23 mouse cellular contexts compared by ENCODE assay signal in the genomic region with DNA sequence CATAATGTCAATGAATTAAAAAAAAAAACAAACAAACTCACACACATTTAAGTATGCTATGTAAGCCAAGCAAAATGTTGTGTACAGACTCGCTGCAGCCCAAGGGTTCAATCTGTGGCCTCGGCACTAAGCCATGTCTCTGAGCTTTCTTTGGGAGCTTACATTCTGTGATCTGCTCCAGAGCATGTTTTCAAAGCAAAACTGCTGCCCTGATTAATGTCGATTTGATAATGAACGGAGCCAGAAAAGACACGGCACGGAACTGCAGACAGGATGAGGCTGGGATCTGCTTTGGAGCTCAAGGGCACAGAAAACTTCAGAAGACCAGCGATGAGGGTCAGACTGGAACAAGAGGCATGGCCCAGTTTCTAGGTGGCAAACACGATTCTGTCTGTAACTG.
DNase-seq lines count a peak whose midpoint lies in the region; ATAC-seq and TF ChIP-seq lines count a peak whose summit lies in the region.
"Had no signal": no experiment of that assay in that cellular context is flagged by ENCODE, and none has a peak within 500 bp of the region (broad histone marks: within the 10 kb centered on the region; RNA-seq: fewer than 3 reads in every experiment).

No protein-coding gene starts in this region.

- no peak overlapping the region for H3K27ac ChIP-seq in liver, adult 2 months (replicated peaks; ENCODE audit: insufficient read depth, low read depth, low read length)
- no peak overlapping the region for H3K27ac ChIP-seq in liver, embryonic 11.5 days (ENCODE audit: low read depth, low read length)
- H3K27ac ChIP-seq: embryonic facial prominence, embryonic 15.5 days; forebrain, embryonic 10.5 days; hindbrain, embryonic 10.5 days; hindbrain, postnatal 0 days; liver, embryonic 14.5 days; neural tube, embryonic 13.5 days had no signal

- H3K79me2 ChIP-seq in liver, adult 2 months (ENCODE audit: control insufficient read depth, insufficient read depth, low read length), result no peaks in the 10 kb centered on the region

- no peaks in the 10 kb centered on the region for H3K36me3 ChIP-seq in liver, adult 2 months (ENCODE audit: control insufficient read depth, insufficient read depth, low read length)
- H3K36me3 ChIP-seq in liver, embryonic 11.5 days (ENCODE audit: control insufficient read depth, insufficient read depth, low read length), result no peaks in the 10 kb centered on the region
- H3K36me3 ChIP-seq: embryonic facial prominence, embryonic 15.5 days; forebrain, embryonic 10.5 days; hindbrain, embryonic 10.5 days; neural tube, embryonic 13.5 days had no signal

- peaks cover 2% of the 10 kb centered on the region; the same call in 1 of the 2 replicates for H3K4me1 ChIP-seq in liver, adult 2 months (ENCODE audit: control insufficient read depth, insufficient read depth, low read length)
- H3K4me1 ChIP-seq in liver, embryonic 11.5 days (replicated peaks; ENCODE audit: control insufficient read depth, insufficient read depth, low read length), result peaks cover 9% of the 10 kb centered on the region

- H3K27me3 ChIP-seq in liver, adult 2 months (ENCODE audit: control insufficient read depth, insufficient read depth, low read length), result no peaks in the 10 kb centered on the region
- H3K27me3 ChIP-seq in liver, embryonic 11.5 days (replicated peaks; ENCODE audit: control insufficient read depth, insufficient read depth, low read length), result no peaks in the 10 kb centered on the region
- H3K27me3 ChIP-seq: embryonic facial prominence, embryonic 15.5 days; megakaryocyte, embryonic 14.5 days; neural tube, embryonic 13.5 days had no signal

- no peak for TF ChIP-seq POLR2A in liver, adult 2 months (IDR thresholded peaks at IDR 0.05; ENCODE audit: extremely low read depth, insufficient read depth, low read length)

- H3K9ac ChIP-seq in liver, adult 2 months (ENCODE audit: low read depth, low read length), result no peak overlapping the region
- no peak overlapping the region for H3K9ac ChIP-seq in liver, embryonic 11.5 days (ENCODE audit: low read depth, low read length)
- H3K9ac ChIP-seq: embryonic facial prominence, embryonic 15.5 days; forebrain, postnatal 0 days; liver, embryonic 14.5 days; neural tube, embryonic 13.5 days had no signal

- no peak overlapping the region for H3K4me2 ChIP-seq in liver, embryonic 11.5 days
- H3K4me2 ChIP-seq: embryonic facial prominence, embryonic 15.5 days; neural tube, embryonic 13.5 days had no signal

- 70% methylated on average over 8 of the region's 8 CpGs for WGBS in liver, adult 2 months
- 71% methylated on average over 8 of the region's 8 CpGs for WGBS in liver, embryonic 11.5 days

- TF ChIP-seq CTCF in liver, adult 2 months (IDR thresholded peaks at IDR 0.05; ENCODE audit: low read depth, low read length), result no peak

- no peak for ATAC-seq in liver, embryonic 11.5 days (replicated peaks; ENCODE audit: low FRiP score)
- ATAC-seq in activated CD4-positive, CD25-positive, alpha-beta regulatory T cell, adult 4 months, result no peak
- ATAC-seq: forebrain, postnatal 0 days; hindbrain, postnatal 0 days; intestine, postnatal 0 days had no signal

- DNase-seq in adrenal gland, postnatal 10 days, result peak; percentile 47
- no peak for DNase-seq in adrenal gland, adult 8-10 months
- DNase-seq in liver, adult 2 months (ENCODE audit: extremely low read depth, low read depth, low spot score), result peak; percentile 24
- DNase-seq in liver, embryonic 11.5 days (ENCODE audit: low spot score), result no peak
- peak; percentile 70 for DNase-seq in ovary, adult 18-20 months (ENCODE audit: low spot score)
- no peak for DNase-seq in ovary, postnatal 14 days (ENCODE audit: low spot score)
- DNase-seq in lung, postnatal 4 days, result peak; percentile 49 to 83
- DNase-seq: cerebellum, postnatal 36 days; forebrain, postnatal 0 days; gastrocnemius, postnatal 36 days; layer of hippocampus, adult 9-11 months; midbrain, embryonic 14.5 days; thymus, adult 2 months had no signal

- no peaks in the 10 kb centered on the region for H3K9me3 ChIP-seq in liver, embryonic 11.5 days (ENCODE audit: control insufficient read depth, low read length)
- H3K9me3 ChIP-seq: embryonic facial prominence, embryonic 15.5 days; forebrain, embryonic 10.5 days; G1E; hindbrain, embryonic 10.5 days; megakaryocyte, embryonic 14.5 days; neural tube, embryonic 13.5 days had no signal

- no peak overlapping the region for H3K4me3 ChIP-seq in liver, adult 2 months (ENCODE audit: insufficient read depth, low read depth, low read length)
- no peak overlapping the region for H3K4me3 ChIP-seq in liver, embryonic 11.5 days (ENCODE audit: low read depth, low read length)
- H3K4me3 ChIP-seq: embryonic facial prominence, embryonic 15.5 days; forebrain, embryonic 10.5 days; hindbrain, embryonic 10.5 days; megakaryocyte, embryonic 14.5 days; neural tube, embryonic 13.5 days had no signal

Comparison
In these comparisons a context has a peak if more than half of its experiments do, and no peak if none do; other contexts are left out.
1. DNase-seq: peak in adrenal gland, postnatal 10 days (single experiment), liver, adult 2 months (single experiment), ovary, adult 18-20 months (single experiment) and lung, postnatal 4 days (2 of 2); none in adrenal gland, adult 8-10 months (single experiment), liver, embryonic 11.5 days (single experiment) and ovary, postnatal 14 days (single experiment).